Mouse (Mus musculus) intestine, postnatal 0 days (tissue): ENCODE data around the gene Nacc1. TPM values are rescaled to one million over a fixed set of nuclear protein-coding genes. Genes with fewer than 3 reads are reported as not detected.

Experiments used
- ATAC-seq: fragments of 200-750 bp; cut with Nextera tagmentation; 2 replicates; pipeline ENCODE4 v1.8.0; 2017; ENCODE audit warnings: mild to moderate bottlenecking, moderate TSS enrichment, moderate library complexity
- H3K27ac ChIP-seq: fragments of 300-500 bp; sonication (generic); 2 replicates; pipeline ENCODE4 v1.5.1; 2014; ENCODE audit warnings: mild to moderate bottlenecking, low read depth, low read length, moderate library complexity
- H3K27me3 ChIP-seq: fragments of 300-500 bp; sonication (generic); replicated peaks from 2 replicates; pipeline ENCODE4 v1.6.1; 2014; ENCODE audit warnings: low read length, mixed read lengths; ENCODE audit not compliant: control insufficient read depth, insufficient read depth
- H3K36me3 ChIP-seq: fragments of 300-500 bp; sonication (generic); 2 replicates; pipeline ENCODE4 v1.6.1; 2014; ENCODE audit warnings: mild to moderate bottlenecking, moderate library complexity; ENCODE audit not compliant: control insufficient read depth, insufficient read depth
- H3K4me1 ChIP-seq: fragments of 300-500 bp; sonication (generic); replicated peaks from 2 replicates; pipeline ENCODE4 v1.6.1; 2014; ENCODE audit warnings: antibody characterized with exemption, low read length, mixed read lengths; ENCODE audit not compliant: control insufficient read depth, insufficient read depth
- H3K4me2 ChIP-seq: fragments of 300-500 bp; sonication (generic); replicated peaks from 2 replicates; pipeline ENCODE4 v1.6.1; 2014; ENCODE audit warnings: low read depth, mild to moderate bottlenecking, moderate library complexity
- H3K4me3 ChIP-seq: fragments of 300-500 bp; sonication (generic); 2 replicates; pipeline ENCODE4 v1.5.1; 2014; ENCODE audit warnings: low read depth, low read length
- H3K9ac ChIP-seq: fragments of 300-500 bp; sonication (generic); 2 replicates; pipeline ENCODE4 v1.6.1; 2014; ENCODE audit warnings: mild to moderate bottlenecking, low read depth, low read length
- H3K9me3 ChIP-seq: fragments of 300-500 bp; sonication (generic); 2 replicates; pipeline ENCODE4 v1.6.1; 2016; ENCODE audit warnings: mixed run types; ENCODE audit not compliant: control insufficient read depth
- CTCF ChIP-seq: sonication (generic); IDR thresholded peaks from 2 replicates; pipeline ENCODE4 v1.5.1; 2016; ENCODE audit warnings: low read depth, mild to moderate bottlenecking, control low read depth, antibody characterized with exemption, moderate library complexity
- WGBS: fragments of 180-500 bp; shearing (Covaris S2); extraction: QIAGEN DNeasy Blood & Tissue Kit; methylation state at CpG from one replicate; pipeline ENCODE4 v1.1.7; 2014; 5-methylcytosine and 5-hydroxymethylcytosine counted together
- polyA plus RNA-seq: library from polyadenylated mRNA; unstranded; fragments of >200 nt; fragmentation: Nextera tagmentation; extraction: Ambion mirVana; gene quantifications from 2 replicates; pipeline ENCODE4 v1.2.1, GENCODE M21; 2015

The Nacc1 gene
- polyA plus RNA-seq, 1 experiment from 2014 or later, result 9.3 TPM

DNA sequence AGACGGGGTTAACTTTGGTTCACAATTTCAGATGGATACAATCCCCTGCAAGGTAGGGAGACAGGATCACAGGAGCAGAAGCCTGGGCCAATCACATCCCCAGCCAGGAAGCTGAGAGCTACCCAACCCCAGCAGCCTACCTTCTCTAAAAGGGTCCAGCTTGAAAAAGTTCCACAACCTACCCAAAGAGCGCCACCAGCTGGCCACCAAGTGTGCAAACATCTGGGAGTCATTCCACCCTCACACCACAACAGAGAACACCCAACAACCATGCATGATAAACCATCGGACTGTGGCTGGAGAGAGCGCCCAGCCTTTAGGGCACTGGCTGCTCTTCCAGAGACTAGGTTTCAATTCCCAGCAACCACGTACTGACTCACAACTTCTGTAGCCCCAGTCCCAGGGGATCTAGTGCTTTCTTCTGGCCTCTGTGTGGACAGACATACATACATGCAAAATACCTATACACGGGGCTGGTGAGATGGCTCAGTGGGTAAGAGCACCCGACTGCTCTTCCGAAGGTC is 66.5 kb downstream of the Nacc1 start:
- no peaks in the 10 kb centered on the region for H3K9me3 ChIP-seq

More for the DNA sequence above, 66.5 kb downstream of the Nacc1 start:
- 74% methylated on average over 8 of the region's 8 CpGs for WGBS
- H3K4me2 ChIP-seq, result no peak overlapping the region
- TF ChIP-seq CTCF, result no peak
- H3K27me3 ChIP-seq, result no peaks in the 10 kb centered on the region
- H3K4me3 ChIP-seq, result no peak overlapping the region
- H3K27ac ChIP-seq, result no peak overlapping the region
- H3K4me1 ChIP-seq, result no peaks in the 10 kb centered on the region
- H3K36me3 ChIP-seq, result no peaks in the 10 kb centered on the region
- H3K9ac ChIP-seq, result no peak overlapping the region
- ATAC-seq, result no peak

Other genes starting within 250 kb of the Nacc1 start
- 77.3 and 79.4 TPM in 2 replicates for gene Ier2, start 25.0 kb downstream of the Nacc1 start, polyA plus RNA-seq
- 22.3 and 23.7 TPM in 2 replicates for gene Trmt1, start 1.6 kb downstream of the Nacc1 start, polyA plus RNA-seq
- gene Lyl1, start 13.6 kb upstream of the Nacc1 start, polyA plus RNA-seq, result 3.5 and 3.9 TPM in 2 replicates
- 1.0 and 1.5 TPM in 2 replicates for gene G430095P16Rik, start 35.1 kb upstream of the Nacc1 start, polyA plus RNA-seq
- gene Nfix, start 112.5 kb upstream of the Nacc1 start, polyA plus RNA-seq, result 11.2 and 12.0 TPM in 2 replicates
- gene Dand5, start 135.0 kb upstream of the Nacc1 start, polyA plus RNA-seq, result 1.9 and 2.2 TPM in 2 replicates
- 36.3 and 37.6 TPM in 2 replicates for gene Gadd45gip1, start 143.7 kb upstream of the Nacc1 start, polyA plus RNA-seq
- 67.8 and 74.2 TPM in 2 replicates for gene Rad23a, start 152.8 kb upstream of the Nacc1 start, polyA plus RNA-seq
- 474 and 507 TPM in 2 replicates for gene Calr, start 159.1 kb upstream of the Nacc1 start, polyA plus RNA-seq
- 27.3 and 28.3 TPM in 2 replicates for gene Farsa, start 169.1 kb upstream of the Nacc1 start, polyA plus RNA-seq
- gene Syce2, start 184.2 kb upstream of the Nacc1 start, polyA plus RNA-seq, result 27.1 and 32.7 TPM in 2 replicates
- 15.3 and 15.5 TPM in 2 replicates for gene Gcdh, start 206.1 kb upstream of the Nacc1 start, polyA plus RNA-seq
- 0.56 and 0.63 TPM in 2 replicates for gene Klf1, start 214.1 kb upstream of the Nacc1 start, polyA plus RNA-seq
- gene Dnase2a, start 220.7 kb upstream of the Nacc1 start, polyA plus RNA-seq, result 8.9 and 11.0 TPM in 2 replicates
- gene Mast1, start 249.5 kb upstream of the Nacc1 start, polyA plus RNA-seq, result 1.1 TPM in 2 replicates